Mouse (Mus musculus): ENCODE data around the gene Rnf145.

DNA sequence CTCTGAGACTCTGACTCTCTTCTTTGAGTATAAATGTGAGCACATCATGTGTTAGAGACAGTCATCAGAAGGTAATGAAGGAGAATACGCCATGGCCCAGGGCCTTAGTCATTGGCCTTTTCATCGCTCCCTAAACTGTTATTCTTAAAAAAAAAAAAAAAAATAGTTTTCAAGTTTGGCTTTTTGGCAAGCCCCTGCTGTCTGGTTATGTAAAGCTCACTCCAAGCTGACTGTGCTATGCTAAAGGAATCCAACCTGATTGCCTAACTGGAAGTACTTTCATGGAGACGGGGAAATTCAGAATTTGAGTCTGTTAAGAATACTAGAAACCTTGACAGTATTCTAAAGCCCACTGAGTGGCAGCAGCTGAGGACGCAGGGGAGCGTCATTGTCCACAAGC is 22.5 kb downstream of the Rnf145 start:
- no peak for TF ChIP-seq POLR2A (IDR thresholded peaks at IDR 0.05; ENCODE audit: insufficient read depth, low read depth, low read length)
- TF ChIP-seq CTCF (IDR thresholded peaks at IDR 0.05; ENCODE audit: insufficient read depth, low read depth, low read length): no peak

All from olfactory bulb, adult 2 months (tissue).